41 mouse cellular contexts compared by ENCODE assay signal in genomic region chr6:115580810-115581209, GRCm38 (mm10). TPM values are rescaled to one million over a fixed set of nuclear protein-coding genes. Genes with fewer than 3 reads are reported as not detected.
"Had no signal": no experiment of that assay in that cellular context is flagged by ENCODE, and none has a peak within 500 bp of the region (broad histone marks: within the 10 kb centered on the region; RNA-seq: fewer than 3 reads in every experiment).

No protein-coding gene starts in this region.

- H3K4me1 ChIP-seq: heart, embryonic 12.5 days; heart, embryonic 13.5 days; heart, embryonic 15.5 days; hindbrain, embryonic 10.5 days; hindbrain, embryonic 12.5 days; hindbrain, embryonic 13.5 days; hindbrain, embryonic 15.5 days; intestine, embryonic 15.5 days; kidney, embryonic 15.5 days had no signal

- H3K9ac ChIP-seq: heart, embryonic 12.5 days; heart, embryonic 13.5 days; heart, embryonic 15.5 days; hindbrain, embryonic 12.5 days; hindbrain, embryonic 13.5 days; hindbrain, embryonic 14.5 days; hindbrain, embryonic 15.5 days; intestine, embryonic 15.5 days; kidney, embryonic 15.5 days had no signal

- H3K4me2 ChIP-seq: heart, embryonic 11.5 days; heart, embryonic 12.5 days; heart, embryonic 13.5 days; heart, embryonic 15.5 days; hindbrain, embryonic 12.5 days; hindbrain, embryonic 13.5 days; hindbrain, embryonic 14.5 days; hindbrain, embryonic 15.5 days; intestine, embryonic 15.5 days; kidney, embryonic 15.5 days had no signal

- ATAC-seq: hindbrain, embryonic 16.5 days; hindbrain, postnatal 0 days; intestine, embryonic 15.5 days; intestine, embryonic 16.5 days; intestine, postnatal 0 days had no signal

- DNase-seq: heart, postnatal 10 days; heart, postnatal 14 days; heart, postnatal 36 days; heart, postnatal 4 days; kidney, adult 11 months; kidney, adult 18-20 months; kidney, adult 8-10 months; kidney, adult 9 months; kidney, postnatal 10 days; kidney, postnatal 14 days; kidney, postnatal 25 days; kidney, postnatal 36 days; kidney, postnatal 4 days; layer of hippocampus, adult 9-11 months; layer of hippocampus, postnatal 36 days had no signal

- H3K4me3 ChIP-seq: heart, embryonic 12.5 days; heart, embryonic 13.5 days; heart, embryonic 15.5 days; hindbrain, embryonic 10.5 days; hindbrain, embryonic 12.5 days; hindbrain, embryonic 13.5 days; hindbrain, embryonic 15.5 days; intestine, embryonic 15.5 days; kidney, embryonic 15.5 days; layer of hippocampus, adult 2 months; left cerebral cortex, adult 2 months had no signal

- H3K9me3 ChIP-seq: heart, embryonic 12.5 days; heart, embryonic 13.5 days; heart, embryonic 15.5 days; hindbrain, embryonic 10.5 days; hindbrain, embryonic 12.5 days; hindbrain, embryonic 13.5 days; hindbrain, embryonic 15.5 days; intestine, embryonic 15.5 days; kidney, embryonic 15.5 days had no signal

- H3K27me3 ChIP-seq: heart, embryonic 12.5 days; heart, embryonic 13.5 days; heart, embryonic 15.5 days; hindbrain, embryonic 12.5 days; hindbrain, embryonic 13.5 days; hindbrain, embryonic 15.5 days; intestine, embryonic 15.5 days; kidney, embryonic 15.5 days had no signal

- H3K27ac ChIP-seq: heart, embryonic 13.5 days; heart, embryonic 15.5 days; hindbrain, embryonic 10.5 days; hindbrain, embryonic 12.5 days; hindbrain, embryonic 13.5 days; hindbrain, embryonic 14.5 days; hindbrain, embryonic 15.5 days; hindbrain, postnatal 0 days; intestine, embryonic 15.5 days; kidney, embryonic 15.5 days; kidney, postnatal 0 days; layer of hippocampus, adult 2 months; left cerebral cortex, adult 2 months had no signal

RNA-seq across cellular contexts. Expression of gene Mkrn2os, which starts 11.6 kb away (rescaled TPM):
- total RNA-seq: hematopoietic stem cell, adult 5-6 weeks; hindbrain, postnatal 0 days; layer of hippocampus, adult 18-20 months; layer of hippocampus, adult 2 months; layer of hippocampus, adult 8-10 months; layer of hippocampus, postnatal 10 days; layer of hippocampus, postnatal 14 days; layer of hippocampus, postnatal 25 days; layer of hippocampus, postnatal 36 days; left cerebral cortex, adult 18-20 months; left cerebral cortex, adult 2 months; left cerebral cortex, adult 8-10 months had no signal
